11 mouse cellular contexts compared by ENCODE assay signal in genomic region chr2:104313246-104313645, GRCm38 (mm10).
"Had no signal": no experiment of that assay in that cellular context is flagged by ENCODE, and none has a peak within 500 bp of the region (broad histone marks: within the 10 kb centered on the region; RNA-seq: fewer than 3 reads in every experiment).

No protein-coding gene starts in this region.

- DNase-seq: cerebellum, postnatal 14 days; cerebellum, postnatal 25 days; cerebellum, postnatal 36 days; embryo, embryonic 11 days; forebrain, postnatal 0 days; gastrocnemius, adult 2 months; gastrocnemius, postnatal 10 days; gastrocnemius, postnatal 14 days; gastrocnemius, postnatal 25 days; gastrocnemius, postnatal 36 days; heart, adult 2 months had no signal
